Mouse (Mus musculus) bone marrow, adult 2 months (tissue): ENCODE results near the gene Grhpr. TPM values are rescaled to one million over a fixed set of nuclear protein-coding genes. Genes with fewer than 3 reads are reported as not detected.
A peak's percentile ranks its signal among the peaks of the same experiment; 100 is the strongest.

Source experiments
- H3K27ac ChIP-seq: fragments of 200-500 bp; 2 replicates; pipeline ENCODE4 v1.5.1; 2012; ENCODE audit warnings: low read depth, mild to moderate bottlenecking, control low read depth, inconsistent platforms, low read length; ENCODE audit not compliant: control insufficient read depth, poor library complexity, insufficient read depth
- H3K4me1 ChIP-seq: fragments of 200-500 bp; 2 replicates; pipeline ENCODE4 v1.6.1; 2011; ENCODE audit warnings: low read length; ENCODE audit not compliant: control insufficient read depth, insufficient read depth
- H3K4me3 ChIP-seq: fragments of 200-500 bp; replicated peaks from 2 replicates; pipeline ENCODE3; 2011; ENCODE audit warnings: mild to moderate bottlenecking, low read depth, low read length, control low read depth; ENCODE audit not compliant: control insufficient read depth
- CTCF ChIP-seq: fragments of 200-500 bp; IDR thresholded peaks from 2 replicates; pipeline ENCODE4 v1.5.1; 2011; ENCODE audit warnings: low read length, control low read depth; ENCODE audit not compliant: control insufficient read depth, insufficient read depth
- POLR2A ChIP-seq: fragments of 200-500 bp; IDR thresholded peaks from 2 replicates; pipeline ENCODE4 v1.6.1; 2011; ENCODE audit warnings: low read depth, mild to moderate bottlenecking, control low read depth, low read length, borderline replicate concordance; ENCODE audit not compliant: control insufficient read depth
- WGBS: fragments of 180-500 bp; shearing (Covaris S2); methylation state at CpG from one replicate; pipeline ENCODE4 v1.1.7; 2018; 5-methylcytosine and 5-hydroxymethylcytosine counted together
- polyA plus RNA-seq: library from polyadenylated mRNA; stranded (reverse); fragments of >200 nt; gene quantifications from 2 replicates; pipeline ENCODE4 v1.2.4, GENCODE M21; 2011; ENCODE audit warnings: low replicate concordance; ENCODE audit not compliant: missing spikeins, insufficient read depth, insufficient read length

Grhpr gene
- polyA plus RNA-seq, 1 experiment = 8.7 TPM

DNA sequence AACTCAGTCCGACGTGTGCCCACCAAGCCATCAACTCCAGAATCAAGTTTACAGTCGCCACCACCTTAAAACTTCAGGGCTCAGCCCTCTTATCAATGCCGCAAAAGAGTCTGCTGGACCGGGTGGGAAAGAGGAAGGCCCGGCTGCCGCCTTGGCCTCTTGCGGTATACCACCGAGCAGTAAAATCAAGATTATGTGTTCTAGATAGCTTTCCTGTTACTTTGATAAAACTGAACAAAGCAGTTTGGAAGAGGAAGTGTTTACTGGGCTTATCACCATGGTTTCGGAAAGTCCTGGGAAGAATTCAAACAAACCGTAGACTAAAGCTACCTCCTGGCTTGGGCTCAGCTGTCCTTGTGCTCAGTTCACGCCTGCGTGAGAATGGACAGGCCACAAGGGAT lies 31.8 kb downstream of the Grhpr start:
- under 1% methylated on average over 13 of the region's 13 CpGs for WGBS
- Histone ChIP-seq H3K4me3 (peak overlapping the region; percentile 86), H3K4me1 (peaks cover 3% of the 10 kb centered on the region; the same call in 1 of the 2 replicates)

DNA sequence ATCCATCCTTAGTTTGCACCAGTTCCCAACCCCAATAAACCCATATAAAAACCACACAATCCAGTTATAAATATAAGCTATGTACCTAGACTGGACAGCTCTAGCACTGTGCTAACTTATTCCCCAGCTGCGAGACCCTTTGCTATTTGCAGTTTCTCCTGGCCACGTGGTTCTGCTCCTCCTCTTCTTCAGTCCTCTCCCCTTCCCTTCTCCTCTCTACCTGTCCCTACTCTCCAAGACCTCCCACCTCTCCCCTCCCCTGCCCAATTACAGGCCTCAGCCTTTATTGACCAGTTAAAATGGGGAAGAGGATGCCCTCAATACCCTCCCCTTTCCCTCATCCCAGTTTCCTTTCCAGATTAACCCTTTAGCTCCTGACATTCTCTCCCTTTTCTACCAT lies 32.3 kb downstream of the Grhpr start:
- WGBS = 5% methylated on average over 2 of the region's 2 CpGs
- Histone ChIP-seq H3K4me1 (peaks cover 3% of the 10 kb centered on the region; the same call in 1 of the 2 replicates), H3K27ac (no peak overlapping the region), H3K4me3 (peak overlapping the region; percentile 21)
- TF ChIP-seq CTCF (no peak), POLR2A (no peak)

More for the DNA sequence above, 31.8 kb downstream of the Grhpr start:
- TF ChIP-seq CTCF (no peak), POLR2A (no peak)
- H3K27ac ChIP-seq = peak overlapping the region; percentile 90

DNA sequence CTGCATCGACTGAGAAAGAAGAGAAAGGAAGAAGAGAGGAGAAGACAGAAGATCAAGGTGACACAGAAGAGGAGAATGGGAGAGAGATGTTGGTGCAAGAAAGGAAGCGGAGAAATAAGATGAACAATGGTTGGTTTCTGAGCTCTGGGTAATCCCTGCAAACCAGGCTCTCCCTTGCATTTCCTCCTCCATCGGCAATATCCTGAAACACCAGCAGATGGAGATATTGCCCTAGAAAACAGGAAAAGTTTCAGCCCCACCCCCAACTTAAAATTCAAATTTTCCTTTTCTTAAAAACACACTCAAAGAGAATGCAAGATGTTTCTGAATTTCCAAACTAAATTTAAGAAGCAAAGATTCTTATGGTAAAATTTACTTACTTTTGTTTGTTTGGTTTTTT lies 34.4 kb downstream of the Grhpr start:
- TF ChIP-seq CTCF = no peak
- H3K4me1 ChIP-seq = peaks cover 4% of the 10 kb centered on the region
- no peak overlapping the region for H3K4me3 ChIP-seq
- no peak overlapping the region for H3K27ac ChIP-seq
- WGBS = 8% methylated on average over 3 of the region's 3 CpGs

DNA sequence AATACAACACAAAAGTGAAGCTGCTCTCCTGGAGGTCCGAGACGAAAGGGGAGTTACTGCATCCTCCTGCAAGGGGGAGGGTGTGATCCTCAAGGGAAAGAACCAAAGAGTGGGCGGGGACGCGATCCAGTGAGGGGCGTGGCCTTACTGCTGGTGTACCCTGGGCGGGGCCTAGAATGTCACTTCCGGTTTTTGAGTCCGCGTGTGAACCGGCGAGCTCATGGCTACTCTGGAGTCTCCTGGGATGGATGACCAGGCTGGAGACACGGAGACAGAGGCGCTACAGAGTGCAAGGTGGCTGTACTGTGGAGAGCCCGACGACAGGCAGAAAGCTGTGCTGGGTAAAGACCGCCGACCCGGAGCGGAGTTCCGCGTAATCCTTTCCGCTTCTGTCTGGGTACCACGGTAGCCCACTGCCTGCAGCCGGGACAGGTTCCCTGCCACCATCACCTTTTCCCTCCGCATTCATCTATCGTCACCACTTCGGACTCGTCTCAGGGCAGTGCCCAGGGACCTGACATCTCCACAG lies 37.3 kb downstream of the Grhpr start, which contains the start of gene Polr1e:
TSS of gene Polr1e (plus strand) at position 132 of the 529 bp plus-strand sequence.
- WGBS = under 1% methylated on average over 29 of the region's 29 CpGs
- H3K27ac ChIP-seq = no peak within 1 kb of the TSS
- peak within 1 kb of the TSS; percentile 76 for H3K4me3 ChIP-seq
- H3K4me1 ChIP-seq = peaks cover 3% of the 10 kb centered on the region
- TF ChIP-seq POLR2A (peak; percentile 29; the same call in 1 of the 2 replicates), CTCF (no peak)

DNA sequence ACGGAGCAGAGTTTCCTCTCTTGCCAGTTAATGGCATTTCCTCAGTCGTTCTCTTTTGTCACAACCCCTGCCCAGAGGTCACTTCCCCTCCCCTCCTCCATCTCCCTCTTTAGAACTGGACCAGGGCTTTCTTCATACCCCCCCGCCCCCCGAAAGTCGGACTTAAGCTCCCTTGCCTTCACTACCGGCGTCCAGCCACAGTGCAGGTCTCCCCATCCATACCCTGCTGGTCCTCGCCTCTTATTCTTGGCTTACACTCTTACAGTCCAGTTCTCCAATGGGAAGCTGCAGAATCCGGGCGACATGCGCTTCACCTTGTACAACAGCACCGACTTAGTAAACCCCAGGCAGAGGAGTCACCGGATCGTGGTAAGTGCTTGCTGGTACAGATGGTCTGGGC lies 37.8 kb downstream of the Grhpr start:
- WGBS = 3% methylated on average over 14 of the region's 14 CpGs
- Histone ChIP-seq H3K4me1 (peaks cover 2% of the 10 kb centered on the region), H3K4me3 (peak overlapping the region; percentile 76), H3K27ac (no peak overlapping the region)
- no peak for TF ChIP-seq POLR2A
- TF ChIP-seq CTCF = no peak

DNA sequence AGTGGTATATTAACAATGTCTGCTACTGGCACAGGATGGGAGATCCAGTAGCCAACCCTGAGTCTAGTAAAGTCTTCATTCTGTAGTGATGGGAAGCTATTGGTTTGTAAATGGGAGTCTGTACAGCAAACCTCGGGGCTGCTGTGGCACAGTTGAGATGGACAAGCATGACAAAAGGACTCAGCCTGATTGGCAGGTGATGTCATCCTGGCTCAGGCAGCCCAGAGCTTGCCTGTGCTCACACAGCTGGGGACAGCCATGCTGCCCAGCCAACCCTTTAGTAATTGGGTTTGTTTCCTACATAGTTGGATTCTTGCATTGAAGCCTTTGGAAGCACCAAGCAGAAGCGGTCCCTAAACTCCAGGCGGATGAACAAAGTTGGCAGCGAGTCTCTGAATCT lies 45.3 kb downstream of the Grhpr start:
- no peak overlapping the region for H3K4me3 ChIP-seq
- no peak for TF ChIP-seq POLR2A
- TF ChIP-seq CTCF = no peak
- H3K27ac ChIP-seq = no peak overlapping the region
- 85% methylated on average over 4 of the region's 4 CpGs for WGBS
- H3K4me1 ChIP-seq = no peaks in the 10 kb centered on the region

DNA sequence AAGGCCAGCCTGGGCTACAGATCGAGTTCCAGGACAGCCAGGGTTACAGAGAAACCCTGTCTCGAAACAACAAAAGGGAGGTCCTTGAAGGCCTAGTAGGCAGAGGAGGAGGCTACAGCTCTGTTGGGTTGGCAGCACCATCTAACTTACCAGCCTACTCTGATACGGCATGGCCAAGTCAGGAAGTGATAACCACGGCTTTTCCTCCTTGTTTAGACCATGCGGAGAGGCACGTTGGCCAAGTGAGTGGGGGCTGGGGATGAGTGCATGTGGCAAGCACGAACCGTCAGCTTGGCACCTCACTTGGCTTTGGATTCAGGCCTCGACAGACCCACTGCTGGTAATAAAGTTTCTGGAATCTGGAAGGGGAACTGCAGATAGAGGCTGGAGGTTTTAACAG lies 51.4 kb downstream of the Grhpr start:
- Histone ChIP-seq H3K27ac (no peak overlapping the region), H3K4me3 (no peak overlapping the region), H3K4me1 (peaks cover 2% of the 10 kb centered on the region; the same call in 1 of the 2 replicates)
- TF ChIP-seq CTCF (no peak), POLR2A (no peak)
- 17% methylated on average over 9 of the region's 9 CpGs for WGBS

DNA sequence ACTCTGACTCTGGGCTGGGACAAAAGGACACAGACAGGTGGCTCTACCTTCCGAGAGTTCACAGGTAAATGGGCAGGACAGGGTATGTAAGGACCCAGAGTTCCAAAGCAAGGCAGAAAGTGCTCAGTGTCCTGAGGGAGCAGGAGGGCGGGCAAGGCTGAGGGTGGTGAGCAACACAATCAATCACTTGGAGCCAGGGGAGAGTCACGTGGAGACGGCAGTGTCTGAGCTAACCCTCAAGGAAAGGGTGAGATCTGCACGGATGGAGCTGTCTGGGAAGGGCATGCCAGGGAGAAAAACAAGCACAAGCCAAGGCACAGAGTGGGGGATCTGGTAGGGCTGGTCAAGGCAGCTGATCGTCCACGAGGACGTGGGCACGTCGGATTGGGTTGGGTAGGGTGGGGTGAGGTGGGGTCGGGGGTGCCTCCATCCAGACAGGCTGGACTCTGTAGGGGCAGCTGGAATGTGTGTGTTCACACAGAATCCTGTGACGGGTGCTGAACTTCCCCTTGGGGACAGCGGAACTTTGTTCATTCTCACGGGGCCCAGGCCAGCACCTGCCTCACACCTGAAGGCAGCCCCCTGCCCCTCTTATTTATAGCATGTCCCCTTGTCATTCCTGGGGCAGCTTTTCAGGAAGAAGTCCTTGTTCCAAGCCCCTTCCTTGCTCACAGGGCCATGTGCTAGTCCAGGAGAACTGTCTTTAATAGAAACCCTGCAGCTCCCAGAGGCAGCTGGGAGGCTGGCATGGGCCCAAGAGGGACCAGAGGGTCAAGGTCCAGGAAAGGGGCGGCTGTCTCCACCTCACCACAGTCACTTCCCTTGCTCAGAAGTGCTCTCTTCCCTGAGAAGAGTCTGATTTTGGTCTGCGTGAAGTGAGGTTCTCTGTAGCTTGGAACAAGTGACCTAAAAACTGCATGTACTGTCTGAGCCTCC lies 53.8 kb downstream of the Grhpr start:
- H3K4me1 ChIP-seq = peaks cover 2% of the 10 kb centered on the region; the same call in 1 of the 2 replicates
- no peak overlapping the region for H3K4me3 ChIP-seq
- H3K27ac ChIP-seq = no peak overlapping the region
- TF ChIP-seq POLR2A (no peak), CTCF (no peak)
- WGBS = 60% methylated on average over 16 of the region's 16 CpGs
